Mouse (Mus musculus): Measurements from ENCODE around the gene Atrnl1. TPM values are rescaled to one million over a fixed set of nuclear protein-coding genes. Genes with fewer than 3 reads are reported as not detected.
"Not testable (repeated sequence)": the region's sequence is repeated elsewhere in the genome, so short reads cannot be mapped to it uniquely, and the experiment has no call there.

The Atrnl1 gene
- polyA plus RNA-seq, 1 experiment from 2014 or later = 5.1 TPM

DNA sequence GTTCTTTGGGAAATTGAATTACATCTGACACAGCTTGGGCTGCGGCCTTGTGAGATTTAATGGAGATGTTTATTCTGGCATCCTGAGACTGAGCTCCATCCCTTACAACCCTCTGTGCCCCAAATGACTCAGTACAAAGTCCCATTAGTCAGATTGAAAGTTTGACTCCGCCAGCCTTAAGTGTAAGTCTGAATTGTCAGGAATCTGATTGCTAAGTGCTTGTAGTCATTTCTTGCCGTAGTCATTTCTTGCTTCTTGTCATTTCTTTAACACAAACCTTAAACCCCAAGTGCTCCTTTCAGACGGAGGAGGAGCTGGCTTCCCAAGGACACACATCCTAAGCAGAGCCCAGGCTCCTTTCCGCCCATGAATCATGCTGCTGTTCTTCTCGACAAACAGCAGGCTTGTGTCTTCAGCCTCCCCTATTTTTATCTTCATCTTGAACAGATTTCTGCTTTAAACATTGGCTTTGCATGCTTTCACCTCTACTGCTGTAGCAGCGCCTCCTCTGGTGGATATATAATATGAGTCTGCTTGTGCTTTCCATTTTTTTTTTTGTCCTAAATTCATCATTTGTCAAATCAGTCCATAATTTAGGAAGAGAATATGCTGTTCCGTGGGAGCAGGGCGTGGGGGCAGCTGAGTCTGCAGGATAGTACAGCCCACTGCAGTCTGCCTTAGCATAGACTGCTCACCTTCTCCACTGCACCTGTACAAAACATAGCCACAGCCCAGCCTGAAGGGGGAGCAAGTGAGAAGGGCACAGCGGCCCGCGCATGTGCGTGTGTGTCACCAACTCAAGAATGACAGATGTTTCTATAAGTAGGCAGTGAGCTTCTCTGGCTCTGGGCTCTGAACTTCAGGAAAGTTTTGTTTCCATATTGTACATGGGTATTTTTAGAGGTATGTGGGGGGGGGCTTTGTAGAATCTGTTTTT, 214.7 kb downstream of the Atrnl1 start:
- H3K27ac ChIP-seq (ENCODE audit: poor library complexity, severe bottlenecking) = no peak overlapping the region
- 76% methylated on average over 13 of the region's 13 CpGs for WGBS
- ATAC-seq (ENCODE audit: insufficient number of reproducible peaks, low FRiP score) = no peak

DNA sequence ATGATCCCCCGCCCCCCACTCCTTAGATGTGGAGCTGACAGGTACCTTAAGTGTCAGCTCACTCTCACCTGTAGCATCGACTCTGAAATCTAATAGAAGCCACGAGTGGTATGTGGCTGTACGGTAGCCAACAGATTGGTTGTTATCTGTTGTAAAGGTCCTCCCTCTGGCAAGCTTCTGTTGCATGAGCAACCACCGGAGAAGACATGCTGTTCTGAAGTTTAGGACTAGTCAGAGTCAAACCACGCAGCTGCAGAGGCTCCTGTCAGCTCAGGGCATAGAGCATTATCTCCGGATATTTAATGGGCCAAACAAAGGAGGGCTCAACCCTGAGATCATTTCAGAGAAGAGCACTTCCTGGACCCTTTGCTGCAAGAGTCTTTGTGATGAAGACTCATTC, 222.2 kb downstream of the Atrnl1 start:
- 77% methylated on average over 7 of the region's 7 CpGs for WGBS
- Histone ChIP-seq H3K36me3 (peaks cover 4% of the 10 kb centered on the region; the same call in 1 of the 2 replicates), H3K9me3 (replicated peaks) (no peaks in the 10 kb centered on the region), H3K27ac (ENCODE audit: poor library complexity, severe bottlenecking) (no peak overlapping the region), H3K4me2 (no peak overlapping the region), H3K4me3 (no peak overlapping the region), H3K4me1 (replicated peaks) (no peaks in the 10 kb centered on the region), H3K9ac (no peak overlapping the region), H3K27me3 (replicated peaks) (no peaks in the 10 kb centered on the region)
- no peak for ATAC-seq (ENCODE audit: insufficient number of reproducible peaks, low FRiP score)

More for the DNA sequence above, 214.7 kb downstream of the Atrnl1 start:
- Histone ChIP-seq H3K27me3 (replicated peaks) (no peaks in the 10 kb centered on the region), H3K36me3 (peaks cover 2% of the 10 kb centered on the region; the same call in 1 of the 2 replicates), H3K4me3 (no peak overlapping the region), H3K9me3 (replicated peaks) (peaks cover 3% of the 10 kb centered on the region; the same call in 1 of the 2 replicates), H3K4me1 (replicated peaks) (no peaks in the 10 kb centered on the region), H3K9ac (no peak overlapping the region), H3K4me2 (no peak overlapping the region)

DNA sequence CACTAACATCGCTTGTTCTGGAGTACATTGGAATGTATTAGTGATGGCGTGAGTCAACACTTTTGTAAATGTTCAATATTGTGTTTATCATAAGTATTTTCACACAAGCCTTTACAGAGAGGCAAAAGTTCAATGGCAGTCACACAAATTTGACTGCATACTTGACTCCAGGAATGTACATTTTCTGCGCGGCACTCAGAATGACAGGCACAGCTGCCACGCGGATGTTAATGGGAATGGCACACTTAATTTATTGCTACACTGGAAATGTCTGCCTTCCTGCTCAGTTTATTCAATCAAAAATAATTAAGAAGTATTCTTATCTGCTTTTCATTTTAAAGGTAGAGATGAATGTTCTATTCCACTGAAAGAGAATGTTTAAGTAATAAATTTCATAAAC, 227.0 kb downstream of the Atrnl1 start:
- Histone ChIP-seq H3K27me3 (replicated peaks) (no peaks in the 10 kb centered on the region), H3K9me3 (replicated peaks) (peaks cover 1% of the 10 kb centered on the region; the same call in 1 of the 2 replicates), H3K36me3 (peaks cover 5% of the 10 kb centered on the region), H3K4me1 (replicated peaks) (peaks cover 6% of the 10 kb centered on the region; the same call in 1 of the 2 replicates), H3K27ac (ENCODE audit: poor library complexity, severe bottlenecking) (no peak overlapping the region), H3K4me3 (no peak overlapping the region), H3K9ac (no peak overlapping the region), H3K4me2 (no peak overlapping the region)
- 87% methylated on average over 6 of the region's 6 CpGs for WGBS
- ATAC-seq (ENCODE audit: insufficient number of reproducible peaks, low FRiP score) = no peak

GRCm38 (mm10) chr19:57838546-57838945, 227.7 kb downstream of the Atrnl1 start:
- no peak for ATAC-seq (ENCODE audit: insufficient number of reproducible peaks, low FRiP score)
- Histone ChIP-seq H3K9me3 (replicated peaks) (peaks cover 6% of the 10 kb centered on the region; the same call in 1 of the 2 replicates), H3K4me3 (no peak overlapping the region), H3K4me1 (replicated peaks) (peaks cover 6% of the 10 kb centered on the region; the same call in 1 of the 2 replicates), H3K36me3 (peaks cover 7% of the 10 kb centered on the region), H3K9ac (no peak overlapping the region), H3K27me3 (replicated peaks) (no peaks in the 10 kb centered on the region), H3K27ac (ENCODE audit: poor library complexity, severe bottlenecking) (no peak overlapping the region), H3K4me2 (no peak overlapping the region)
- WGBS = 79% methylated on average over 9 of the region's 9 CpGs

DNA sequence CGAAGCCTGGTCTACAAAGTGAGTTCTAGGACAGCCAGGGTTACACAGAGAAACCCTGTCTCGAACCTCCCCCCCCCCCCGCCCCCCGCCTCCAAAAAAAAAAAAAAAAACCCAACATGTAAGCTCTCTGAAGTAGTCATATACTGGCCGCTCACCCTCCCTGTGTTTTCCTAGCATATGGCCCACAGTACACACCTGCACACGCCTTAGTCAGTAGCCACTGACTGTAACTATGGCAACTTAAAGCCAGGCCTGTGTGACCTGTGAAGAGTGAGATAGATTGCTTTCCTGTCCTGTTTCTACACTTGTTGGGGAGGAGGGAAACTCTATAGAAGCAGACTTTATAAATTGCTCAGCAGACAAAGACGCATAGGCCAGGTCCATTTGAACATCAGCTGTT, 239.1 kb downstream of the Atrnl1 start:
- H3K4me2 ChIP-seq = no peak overlapping the region
- WGBS = 66% methylated on average over 6 of the region's 7 CpGs
- no peaks in the 10 kb centered on the region for H3K4me1 ChIP-seq (replicated peaks)
- no peaks in the 10 kb centered on the region for H3K27me3 ChIP-seq (replicated peaks)
- H3K9me3 ChIP-seq (replicated peaks) = peaks cover 11% of the 10 kb centered on the region; the same call in 1 of the 2 replicates
- peaks cover 5% of the 10 kb centered on the region; the same call in 1 of the 2 replicates for H3K36me3 ChIP-seq
- H3K4me3 ChIP-seq = no peak overlapping the region
- no peak overlapping the region for H3K27ac ChIP-seq (ENCODE audit: poor library complexity, severe bottlenecking)
- H3K9ac ChIP-seq = no peak overlapping the region
- no peak for ATAC-seq (ENCODE audit: insufficient number of reproducible peaks, low FRiP score)

GRCm38 (mm10) chr19:57868350-57868749, 257.5 kb downstream of the Atrnl1 start:
- Histone ChIP-seq H3K9ac (no peak overlapping the region), H3K27ac (ENCODE audit: poor library complexity, severe bottlenecking) (no peak overlapping the region), H3K4me2 (no peak overlapping the region), H3K36me3 (no peaks in the 10 kb centered on the region), H3K4me1 (replicated peaks) (no peaks in the 10 kb centered on the region), H3K27me3 (replicated peaks) (no peaks in the 10 kb centered on the region), H3K4me3 (no peak overlapping the region), H3K9me3 (replicated peaks) (no peaks in the 10 kb centered on the region)
- ATAC-seq (ENCODE audit: insufficient number of reproducible peaks, low FRiP score) = no peak
- 71% methylated on average over 4 of the region's 4 CpGs for WGBS

DNA sequence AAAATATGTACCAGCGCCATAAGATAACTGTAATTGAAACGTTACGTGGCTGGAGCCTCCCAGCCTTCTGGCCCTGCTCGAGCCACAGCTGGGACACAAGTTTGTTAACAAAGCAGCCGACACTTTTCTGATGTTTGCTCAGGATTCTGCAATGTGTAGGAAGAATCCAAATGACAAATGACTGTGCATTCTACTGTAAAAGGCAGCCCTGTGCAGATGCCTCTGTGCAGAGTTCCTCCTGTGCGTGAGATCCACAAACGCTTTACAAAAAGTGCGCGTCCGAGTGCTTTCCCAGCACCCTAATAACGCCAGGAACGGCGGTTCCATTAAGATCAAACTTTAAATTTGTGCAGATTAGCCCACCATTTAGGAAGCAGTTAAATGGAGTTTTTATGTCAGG, 260.0 kb downstream of the Atrnl1 start:
- Histone ChIP-seq H3K9me3 (replicated peaks) (no peaks in the 10 kb centered on the region), H3K4me3 (no peak overlapping the region), H3K4me1 (replicated peaks) (no peaks in the 10 kb centered on the region), H3K36me3 (no peaks in the 10 kb centered on the region), H3K27ac (ENCODE audit: poor library complexity, severe bottlenecking) (no peak overlapping the region), H3K4me2 (no peak overlapping the region), H3K27me3 (replicated peaks) (no peaks in the 10 kb centered on the region), H3K9ac (no peak overlapping the region)
- ATAC-seq (ENCODE audit: insufficient number of reproducible peaks, low FRiP score) = no peak
- WGBS = 78% methylated on average over 13 of the region's 13 CpGs

- ATAC-seq (ENCODE audit: insufficient number of reproducible peaks, low FRiP score) = no peak
- Histone ChIP-seq H3K27ac (ENCODE audit: poor library complexity, severe bottlenecking) (no peak overlapping the region), H3K9ac (no peak overlapping the region), H3K36me3 (no peaks in the 10 kb centered on the region), H3K9me3 (replicated peaks) (no peaks in the 10 kb centered on the region), H3K4me1 (replicated peaks) (no peaks in the 10 kb centered on the region), H3K4me2 (no peak overlapping the region), H3K4me3 (no peak overlapping the region), H3K27me3 (replicated peaks) (no peaks in the 10 kb centered on the region)
- 86% methylated on average over 6 of the region's 6 CpGs for WGBS
Measured at GRCm38 (mm10) chr19:57876057-57876456, 265.2 kb downstream of the Atrnl1 start.

GRCm38 (mm10) chr19:57877343-57877742, 266.5 kb downstream of the Atrnl1 start:
- Histone ChIP-seq H3K27ac (ENCODE audit: poor library complexity, severe bottlenecking) (no peak overlapping the region), H3K27me3 (replicated peaks) (no peaks in the 10 kb centered on the region), H3K4me2 (no peak overlapping the region), H3K9me3 (replicated peaks) (no peaks in the 10 kb centered on the region), H3K4me3 (no peak overlapping the region), H3K4me1 (replicated peaks) (no peaks in the 10 kb centered on the region), H3K36me3 (no peaks in the 10 kb centered on the region), H3K9ac (no peak overlapping the region)
- WGBS = 95% methylated on average over 4 of the region's 4 CpGs
- no peak for ATAC-seq (ENCODE audit: insufficient number of reproducible peaks, low FRiP score)

DNA sequence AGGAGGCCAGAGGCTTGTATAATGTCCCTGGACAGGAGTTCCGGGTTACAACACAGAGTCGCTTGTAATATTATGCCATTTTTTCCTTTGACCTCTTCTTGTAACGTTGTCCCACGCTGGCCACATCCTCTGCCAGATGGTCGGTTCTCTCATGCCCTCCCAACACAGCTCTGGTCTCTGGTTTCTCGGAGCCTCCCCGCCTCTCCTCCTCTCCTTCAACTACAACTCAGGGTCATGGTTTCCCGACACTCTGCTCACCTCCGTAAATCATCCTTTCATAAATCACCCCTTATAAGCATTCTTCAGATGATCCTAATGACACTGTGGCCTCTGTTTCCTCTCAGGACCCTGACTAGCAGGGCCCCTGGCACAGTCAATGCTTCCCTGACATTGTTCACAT, 267.7 kb downstream of the Atrnl1 start:
- no peaks in the 10 kb centered on the region for H3K4me1 ChIP-seq (replicated peaks)
- WGBS = 80% methylated on average over 9 of the region's 9 CpGs
- no peak for ATAC-seq (ENCODE audit: insufficient number of reproducible peaks, low FRiP score)
- H3K9ac ChIP-seq = no peak overlapping the region
- H3K9me3 ChIP-seq (replicated peaks) = no peaks in the 10 kb centered on the region
- H3K4me2 ChIP-seq = no peak overlapping the region
- H3K36me3 ChIP-seq = no peaks in the 10 kb centered on the region
- H3K27ac ChIP-seq (ENCODE audit: poor library complexity, severe bottlenecking) = no peak overlapping the region
- H3K27me3 ChIP-seq (replicated peaks) = no peaks in the 10 kb centered on the region
- H3K4me3 ChIP-seq = no peak overlapping the region

DNA sequence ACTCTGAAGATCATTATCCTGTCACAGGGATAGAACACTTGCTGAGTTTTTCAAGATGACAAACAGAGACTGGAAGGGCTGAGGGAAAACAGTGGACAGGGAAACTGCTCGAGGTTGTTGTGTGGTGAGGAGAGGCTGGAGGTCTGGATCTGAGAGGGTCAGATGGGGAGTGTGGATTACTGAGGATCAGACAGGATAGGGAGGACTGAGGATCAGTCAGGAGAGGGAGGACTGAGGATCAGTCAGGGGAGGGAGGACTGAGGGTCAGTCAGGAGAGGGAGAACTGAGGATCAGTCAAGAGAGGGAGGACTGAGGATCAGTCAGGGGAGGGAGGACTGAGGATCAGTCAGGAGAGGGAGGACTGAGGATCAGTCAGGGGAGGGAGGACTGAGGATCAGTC, 269.0 kb downstream of the Atrnl1 start:
- H3K9ac ChIP-seq; ATAC-seq (ENCODE audit: insufficient number of reproducible peaks, low FRiP score); H3K4me2 ChIP-seq; H3K9me3 ChIP-seq (replicated peaks); H3K4me3 ChIP-seq; H3K27ac ChIP-seq (ENCODE audit: poor library complexity, severe bottlenecking); H3K4me1 ChIP-seq (replicated peaks); H3K36me3 ChIP-seq; H3K27me3 ChIP-seq (replicated peaks): not testable (repeated sequence)
- WGBS = 70% methylated on average over 1 of the region's 1 CpGs
